Mouse (Mus musculus) limb, embryonic 15.5 days (tissue): ENCODE measurements around the gene Lcn6. TPM values are rescaled to one million over a fixed set of nuclear protein-coding genes. Genes with fewer than 3 reads are reported as not detected.
"Not testable (repeated sequence)": the region's sequence is repeated elsewhere in the genome, so short reads cannot be mapped to it uniquely, and the experiment has no call there.

ENCODE experiments used
- ATAC-seq: fragments of 200-750 bp; cut with Nextera tagmentation; 2 replicates; pipeline ENCODE4 v1.8.0; 2017; ENCODE audit warnings: low read depth, moderate TSS enrichment; ENCODE audit not compliant: insufficient number of reproducible peaks, low FRiP score, low TSS enrichment
- H3K27ac ChIP-seq: fragments of 300-500 bp; sonication (generic); 2 replicates; pipeline ENCODE4 v1.5.1; 2015; ENCODE audit warnings: moderate library complexity, mild to moderate bottlenecking, inconsistent platforms
- H3K27me3 ChIP-seq: fragments of 300-500 bp; sonication (generic); 2 replicates; pipeline ENCODE4 v1.6.1; 2015; ENCODE audit warnings: inconsistent platforms
- H3K36me3 ChIP-seq: fragments of 300-500 bp; sonication (generic); 2 replicates; pipeline ENCODE4 v1.6.1; 2015; ENCODE audit warnings: inconsistent platforms
- H3K4me1 ChIP-seq: fragments of 300-500 bp; sonication (generic); 2 replicates; pipeline ENCODE4 v1.6.1; 2015; ENCODE audit warnings: inconsistent platforms
- H3K4me2 ChIP-seq: fragments of 300-500 bp; sonication (generic); 2 replicates; pipeline ENCODE4 v1.6.1; 2015; ENCODE audit warnings: mild to moderate bottlenecking, inconsistent platforms
- H3K4me3 ChIP-seq: fragments of 300-500 bp; sonication (generic); 2 replicates; pipeline ENCODE4 v1.5.1; 2015; ENCODE audit warnings: mild to moderate bottlenecking, inconsistent platforms
- H3K9ac ChIP-seq: fragments of 300-500 bp; sonication (generic); 2 replicates; pipeline ENCODE4 v1.6.1; 2015; ENCODE audit warnings: inconsistent platforms
- H3K9me3 ChIP-seq: fragments of 300-500 bp; sonication (generic); 2 replicates; pipeline ENCODE4 v1.6.1; 2016; ENCODE audit warnings: inconsistent platforms
- whole genome bisulfite sequencing: fragments of 180-500 bp; shearing (Covaris S2); methylation state at CpG from one replicate; pipeline ENCODE4 v1.1.7; 2015; 5-methylcytosine and 5-hydroxymethylcytosine counted together
- polyA plus RNA-seq: library from polyadenylated mRNA; unstranded; fragments of >200 nt; fragmentation: Nextera tagmentation; extraction: Ambion mirVana; gene quantifications from 2 replicates; pipeline ENCODE4 v1.2.1, GENCODE M21; 2015

Lcn6 gene
- polyA plus RNA-seq, 1 experiment from 2014 or later = not detected

GRCm38 (mm10) chr2:25661245-25661970, 15.2 kb upstream of the Lcn6 start:
- WGBS = 84% methylated on average over 6 of the region's 6 CpGs
- H3K36me3 ChIP-seq = no peaks in the 10 kb centered on the region
- no peaks in the 10 kb centered on the region for H3K4me1 ChIP-seq
- no peaks in the 10 kb centered on the region for H3K9me3 ChIP-seq
- H3K4me2 ChIP-seq = no peak overlapping the region
- H3K27ac ChIP-seq = no peak overlapping the region
- no peaks in the 10 kb centered on the region for H3K27me3 ChIP-seq
- no peak overlapping the region for H3K9ac ChIP-seq
- no peak overlapping the region for H3K4me3 ChIP-seq
- no peak for ATAC-seq

- no peak overlapping the region for H3K4me2 ChIP-seq
- no peak overlapping the region for H3K27ac ChIP-seq
- no peak overlapping the region for H3K9ac ChIP-seq
These were observed 13.1 kb upstream of the Lcn6 start for GRCm38 (mm10) chr2:25663511-25663910.

GRCm38 (mm10) chr2:25664125-25664524, 12.5 kb upstream of the Lcn6 start:
- Histone ChIP-seq H3K9ac (no peak overlapping the region), H3K27ac (no peak overlapping the region), H3K9me3 (no peaks in the 10 kb centered on the region), H3K4me2 (no peak overlapping the region), H3K4me1 (no peaks in the 10 kb centered on the region), H3K27me3 (no peaks in the 10 kb centered on the region), H3K36me3 (no peaks in the 10 kb centered on the region), H3K4me3 (no peak overlapping the region)
- no peak for ATAC-seq
- WGBS = 71% methylated on average over 5 of the region's 5 CpGs

More at GRCm38 (mm10) chr2:25663511-25663910, 13.1 kb upstream of the Lcn6 start:
- Histone ChIP-seq H3K4me3 (no peak overlapping the region), H3K36me3 (no peaks in the 10 kb centered on the region), H3K4me1 (no peaks in the 10 kb centered on the region), H3K9me3 (no peaks in the 10 kb centered on the region), H3K27me3 (no peaks in the 10 kb centered on the region)
- ATAC-seq = no peak
- 29% methylated on average over 1 of the region's 1 CpGs for WGBS

GRCm38 (mm10) chr2:25666516-25666915, 10.1 kb upstream of the Lcn6 start:
- ATAC-seq = no peak
- no peak overlapping the region for H3K27ac ChIP-seq
- H3K36me3 ChIP-seq = no peaks in the 10 kb centered on the region
- no peak overlapping the region for H3K9ac ChIP-seq
- no peaks in the 10 kb centered on the region for H3K4me1 ChIP-seq
- no peaks in the 10 kb centered on the region for H3K9me3 ChIP-seq
- H3K4me3 ChIP-seq = no peak overlapping the region
- WGBS = 67% methylated on average over 1 of the region's 1 CpGs
- no peak overlapping the region for H3K4me2 ChIP-seq
- H3K27me3 ChIP-seq = no peaks in the 10 kb centered on the region

GRCm38 (mm10) chr2:25679559-25679958, 3.0 kb downstream of the Lcn6 start:
- H3K9ac ChIP-seq = no peak overlapping the region
- 75% methylated on average over 6 of the region's 6 CpGs for WGBS
- H3K4me3 ChIP-seq = no peak overlapping the region
- no peak for ATAC-seq
- H3K27ac ChIP-seq = no peak overlapping the region
- no peaks in the 10 kb centered on the region for H3K9me3 ChIP-seq
- H3K27me3 ChIP-seq = 0 out of 2 replicates have a peak, but pooled peaks cover 1% of the 10 kb centered on the region
- H3K36me3 ChIP-seq = no peaks in the 10 kb centered on the region
- no peaks in the 10 kb centered on the region for H3K4me1 ChIP-seq
- H3K4me2 ChIP-seq = no peak overlapping the region

- no peak within 1 kb of the TSS for H3K4me2 ChIP-seq
- no peak within 1 kb of the TSS for H3K27ac ChIP-seq
- H3K36me3 ChIP-seq = no peaks in the 10 kb centered on the region
- no peaks in the 10 kb centered on the region for H3K4me1 ChIP-seq
- ATAC-seq = no peak
- no peak within 1 kb of the TSS for H3K4me3 ChIP-seq
- no peak within 1 kb of the TSS for H3K9ac ChIP-seq
- no peaks in the 10 kb centered on the region for H3K9me3 ChIP-seq
- 67% methylated on average over 2 of the region's 2 CpGs for WGBS
- 0 out of 2 replicates have a peak, but pooled peaks cover 5% of the 10 kb centered on the region for H3K27me3 ChIP-seq
These were observed 5.8 kb downstream of the Lcn6 start, which contains the start of gene Lcn10 for GRCm38 (mm10) chr2:25682426-25682825. TSS of gene Lcn10 (plus strand) at chr2:25682726.

GRCm38 (mm10) chr2:25686941-25687340, 10.4 kb downstream of the Lcn6 start:
- H3K27me3 ChIP-seq = 0 out of 2 replicates have a peak, but pooled peaks cover 5% of the 10 kb centered on the region
- no peaks in the 10 kb centered on the region for H3K9me3 ChIP-seq
- H3K4me3 ChIP-seq = no peak overlapping the region
- WGBS = 67% methylated on average over 4 of the region's 4 CpGs
- no peak overlapping the region for H3K27ac ChIP-seq
- H3K4me1 ChIP-seq = no peaks in the 10 kb centered on the region
- H3K9ac ChIP-seq = no peak overlapping the region
- ATAC-seq = no peak
- H3K4me2 ChIP-seq = no peak overlapping the region
- H3K36me3 ChIP-seq = no peaks in the 10 kb centered on the region

GRCm38 (mm10) chr2:25694605-25695004, 18.0 kb downstream of the Lcn6 start:
- Histone ChIP-seq H3K9ac (no peak overlapping the region), H3K4me3 (no peak overlapping the region), H3K27ac (no peak overlapping the region), H3K9me3 (no peaks in the 10 kb centered on the region), H3K4me1 (peaks cover 4% of the 10 kb centered on the region; the same call in 1 of the 2 replicates), H3K4me2 (no peak overlapping the region), H3K36me3 (no peaks in the 10 kb centered on the region), H3K27me3 (no peaks in the 10 kb centered on the region)
- no peak for ATAC-seq

GRCm38 (mm10) chr2:25696951-25697350, 20.4 kb downstream of the Lcn6 start:
- Histone ChIP-seq H3K4me2 (no peak overlapping the region), H3K9me3 (no peaks in the 10 kb centered on the region), H3K4me1 (peaks cover 4% of the 10 kb centered on the region; the same call in 1 of the 2 replicates), H3K9ac (no peak overlapping the region), H3K27ac (no peak overlapping the region), H3K4me3 (no peak overlapping the region), H3K36me3 (no peaks in the 10 kb centered on the region), H3K27me3 (no peaks in the 10 kb centered on the region)
- ATAC-seq = no peak
- 56% methylated on average over 4 of the region's 4 CpGs for WGBS

- no peak overlapping the region for H3K4me3 ChIP-seq
- ATAC-seq = no peak
- no peak overlapping the region for H3K27ac ChIP-seq
- H3K9ac ChIP-seq = no peak overlapping the region
- WGBS = 79% methylated on average over 2 of the region's 2 CpGs
- H3K4me1 ChIP-seq = peaks cover 4% of the 10 kb centered on the region; the same call in 1 of the 2 replicates
- H3K4me2 ChIP-seq = no peak overlapping the region
- no peaks in the 10 kb centered on the region for H3K27me3 ChIP-seq
- no peaks in the 10 kb centered on the region for H3K9me3 ChIP-seq
- no peaks in the 10 kb centered on the region for H3K36me3 ChIP-seq
These were observed 22.1 kb downstream of the Lcn6 start for GRCm38 (mm10) chr2:25698696-25699095.

- H3K9me3 ChIP-seq, H3K4me3 ChIP-seq, ATAC-seq, H3K9ac ChIP-seq, H3K4me1 ChIP-seq, H3K27ac ChIP-seq, H3K27me3 ChIP-seq, H3K4me2 ChIP-seq, H3K36me3 ChIP-seq: not testable (repeated sequence)
- 83% methylated on average over 3 of the region's 3 CpGs for WGBS
These were observed 23.2 kb downstream of the Lcn6 start, which contains the start of gene Obp2a for GRCm38 (mm10) chr2:25699743-25700142. TSS of gene Obp2a (plus strand) at chr2:25700043.

GRCm38 (mm10) chr2:25701001-25701400, 24.4 kb downstream of the Lcn6 start:
- H3K9ac ChIP-seq = no peak overlapping the region
- no peaks in the 10 kb centered on the region for H3K36me3 ChIP-seq
- WGBS = 71% methylated on average over 5 of the region's 5 CpGs
- H3K27ac ChIP-seq = no peak overlapping the region
- no peak overlapping the region for H3K4me2 ChIP-seq
- H3K9me3 ChIP-seq = no peaks in the 10 kb centered on the region
- H3K4me3 ChIP-seq = no peak overlapping the region
- no peaks in the 10 kb centered on the region for H3K27me3 ChIP-seq
- no peaks in the 10 kb centered on the region for H3K4me1 ChIP-seq
- ATAC-seq = no peak
